Mouse (Mus musculus) T-helper 1 cell (primary cell): ENCODE results near the gene Plppr3.

Experiments used
- in situ Hi-C: fragments of 300-600 bp; cut with MboI, MseI; formaldehyde crosslinking; loops from one replicate; pipeline ENCODE4 v1.15.1; 2025; ENCODE audit warnings: high pct_unique_total_duplicates

Plppr3 gene

GRCm38 (mm10) chr10:79874290-79874862 lies at the start of gene Plppr3, which contains the start of gene Prtn3:
Gene Plppr3, minus strand, starts transcription at chr10:79874634.
Gene Prtn3, plus strand, starts transcription at chr10:79874476.
- in situ Hi-C loops, result no loop called here

- in situ Hi-C loops, result no loop called here
Measured at GRCm38 (mm10) chr10:79921572-79921971, 47.1 kb upstream of the Plppr3 start.

GRCm38 (mm10) chr10:79920958-79921535 lies 46.6 kb upstream of the Plppr3 start, which contains the start of gene R3hdm4:
Gene R3hdm4, minus strand, starts transcription at chr10:79921208.
- in situ Hi-C loops, result no loop called here

GRCm38 (mm10) chr10:79920056-79920890 lies 45.8 kb upstream of the Plppr3 start:
- in situ Hi-C loops, result no loop called here

- in situ Hi-C loops, result loop anchor here (10.0 kb wide), 1 partner anchor 1345 kb away; the partner anchor contains the start of gene Ilvbl
Measured at GRCm38 (mm10) chr10:79919251-79919849, 44.9 kb upstream of the Plppr3 start.

GRCm38 (mm10) chr10:79918231-79919078 lies 44.0 kb upstream of the Plppr3 start:
- in situ Hi-C loops, result loop anchor here (10.0 kb wide), 1 partner anchor 1344 kb away; the partner anchor contains the start of gene Ilvbl

GRCm38 (mm10) chr10:79917532-79918100 lies 43.2 kb upstream of the Plppr3 start:
- in situ Hi-C loops, result loop anchor here (10.0 kb wide), 1 partner anchor 1343 kb away; the partner anchor contains the start of gene Ilvbl

GRCm38 (mm10) chr10:79916808-79917531 lies 42.5 kb upstream of the Plppr3 start, which contains the start of gene Kiss1r:
Gene Kiss1r, plus strand, starts transcription at chr10:79916971.
- in situ Hi-C loops, result loop anchor here (10.0 kb wide), 1 partner anchor 1342 kb away; the partner anchor contains the start of gene Ilvbl

- in situ Hi-C loops, result loop anchor here (10.0 kb wide), 1 partner anchor 1341 kb away; the partner anchor contains the start of gene Ilvbl
Measured at GRCm38 (mm10) chr10:79916081-79916480, 41.6 kb upstream of the Plppr3 start.

GRCm38 (mm10) chr10:79914948-79915596 lies 40.6 kb upstream of the Plppr3 start:
- in situ Hi-C loops, result loop anchor here (10.0 kb wide), 1 partner anchor 1340 kb away; the partner anchor contains the start of gene Ilvbl

GRCm38 (mm10) chr10:79914131-79914947 lies 39.9 kb upstream of the Plppr3 start:
- in situ Hi-C loops, result loop anchor here (10.0 kb wide), 1 partner anchor 1340 kb away; the partner anchor contains the start of gene Ilvbl

GRCm38 (mm10) chr10:79912412-79912811 lies 38.0 kb upstream of the Plppr3 start:
- in situ Hi-C loops, result loop anchor here (10.0 kb wide), 1 partner anchor 1338 kb away; the partner anchor contains the start of gene Ilvbl

- in situ Hi-C loops, result loop anchor here (10.0 kb wide), 1 partner anchor 1336 kb away; the partner anchor contains the start of gene Ilvbl
Measured at GRCm38 (mm10) chr10:79910556-79910955, 36.1 kb upstream of the Plppr3 start, which contains the start of gene Gm26602. Gene Gm26602, plus strand, starts transcription at chr10:79910856.

- in situ Hi-C loops, result no loop called here
Measured at GRCm38 (mm10) chr10:79909092-79909922, 34.9 kb upstream of the Plppr3 start.

- in situ Hi-C loops, result no loop called here
Measured at GRCm38 (mm10) chr10:79908167-79909091, 34.0 kb upstream of the Plppr3 start, which contains the start of gene Med16. Gene Med16, minus strand, starts transcription at chr10:79908923.

GRCm38 (mm10) chr10:79907415-79907814 lies 33.0 kb upstream of the Plppr3 start:
- in situ Hi-C loops, result no loop called here
